Mouse (Mus musculus) forebrain, embryonic 14.5 days (tissue): ENCODE measurements at regions not wholly inside any gene's neighbourhood (a gene's known extent, or its start where the extent isn't known, plus 50 kb on each side); places are given as distances from the start of the nearest gene placed in this dataset.

Experiments used
- ATAC-seq: fragments of 200-750 bp; cut with Nextera tagmentation; 2 replicates; pipeline ENCODE4 v1.8.0; 2017; ENCODE audit warnings: mild to moderate bottlenecking, moderate library complexity
- DNase-seq: peaks from one replicate; pipeline ENCODE4 v3.0.0-alpha.2; 2015; ENCODE audit warnings: low spot score
- H3K27ac ChIP-seq: fragments of 300-500 bp; sonication (generic); 2 replicates; pipeline ENCODE4 v1.5.1; 2014; ENCODE audit warnings: low read depth, mild to moderate bottlenecking, control low read depth, low read length, moderate library complexity
- H3K27me3 ChIP-seq: fragments of 300-500 bp; sonication (generic); replicated peaks from 2 replicates; pipeline ENCODE4 v1.6.1; 2014; ENCODE audit warnings: low read length, control low read depth, mixed read lengths; ENCODE audit not compliant: control insufficient read depth, insufficient read depth
- H3K36me3 ChIP-seq: fragments of 300-500 bp; sonication (generic); 2 replicates; pipeline ENCODE4 v1.6.1; 2014; ENCODE audit warnings: low read length, control low read depth; ENCODE audit not compliant: control insufficient read depth, insufficient read depth
- H3K4me1 ChIP-seq: fragments of 300-500 bp; sonication (generic); 2 replicates; pipeline ENCODE4 v1.6.1; 2014; ENCODE audit warnings: antibody characterized with exemption, low read length, control low read depth; ENCODE audit not compliant: control insufficient read depth, insufficient read depth
- H3K4me2 ChIP-seq: fragments of 300-500 bp; sonication (generic); 2 replicates; pipeline ENCODE4 v1.6.1; 2014; ENCODE audit warnings: mild to moderate bottlenecking, control low read depth, low read length
- H3K4me3 ChIP-seq: fragments of 300-500 bp; sonication (generic); 2 replicates; pipeline ENCODE4 v1.5.1; 2014; ENCODE audit warnings: low read depth, low read length, control low read depth
- H3K9ac ChIP-seq: fragments of 300-500 bp; sonication (generic); 2 replicates; pipeline ENCODE4 v1.6.1; 2014; ENCODE audit warnings: mild to moderate bottlenecking, low read length, control low read depth, moderate library complexity
- H3K9me3 ChIP-seq: fragments of 300-500 bp; sonication (generic); replicated peaks from 2 replicates; pipeline ENCODE4 v1.6.1; 2016; ENCODE audit warnings: low read length, control low read depth, mixed read lengths; ENCODE audit not compliant: control insufficient read depth
- WGBS: fragments of 180-500 bp; shearing (Covaris S2); extraction: QIAGEN DNeasy Blood & Tissue Kit; methylation state at CpG from one replicate; pipeline ENCODE4 v1.1.7; 2014; 5-methylcytosine and 5-hydroxymethylcytosine counted together

DNA sequence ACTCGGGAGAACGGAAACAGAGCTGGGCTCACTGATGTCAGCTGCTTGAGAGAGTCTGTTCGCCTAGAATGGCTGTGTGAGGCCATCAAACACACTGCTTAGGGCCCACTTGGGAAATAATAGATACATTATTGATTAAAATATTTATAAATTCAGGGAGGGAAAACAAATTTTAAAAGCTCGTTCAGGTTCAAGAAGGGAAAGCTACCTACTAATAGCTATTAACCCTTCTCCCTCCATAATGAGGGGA is 393.0 kb upstream of the Tenm3 start:
- H3K9me3 ChIP-seq: no peaks in the 10 kb centered on the region
- H3K4me1 ChIP-seq: no peaks in the 10 kb centered on the region
- ATAC-seq (no peak), DNase-seq (no peak)
- no peaks in the 10 kb centered on the region for H3K36me3 ChIP-seq
- no peaks in the 10 kb centered on the region for H3K27me3 ChIP-seq
- no peak overlapping the region for H3K27ac ChIP-seq
- H3K4me3 ChIP-seq: no peak overlapping the region
- WGBS: 29% methylated on average over 4 of the region's 4 CpGs
- no peak overlapping the region for H3K4me2 ChIP-seq
- H3K9ac ChIP-seq: no peak overlapping the region

DNA sequence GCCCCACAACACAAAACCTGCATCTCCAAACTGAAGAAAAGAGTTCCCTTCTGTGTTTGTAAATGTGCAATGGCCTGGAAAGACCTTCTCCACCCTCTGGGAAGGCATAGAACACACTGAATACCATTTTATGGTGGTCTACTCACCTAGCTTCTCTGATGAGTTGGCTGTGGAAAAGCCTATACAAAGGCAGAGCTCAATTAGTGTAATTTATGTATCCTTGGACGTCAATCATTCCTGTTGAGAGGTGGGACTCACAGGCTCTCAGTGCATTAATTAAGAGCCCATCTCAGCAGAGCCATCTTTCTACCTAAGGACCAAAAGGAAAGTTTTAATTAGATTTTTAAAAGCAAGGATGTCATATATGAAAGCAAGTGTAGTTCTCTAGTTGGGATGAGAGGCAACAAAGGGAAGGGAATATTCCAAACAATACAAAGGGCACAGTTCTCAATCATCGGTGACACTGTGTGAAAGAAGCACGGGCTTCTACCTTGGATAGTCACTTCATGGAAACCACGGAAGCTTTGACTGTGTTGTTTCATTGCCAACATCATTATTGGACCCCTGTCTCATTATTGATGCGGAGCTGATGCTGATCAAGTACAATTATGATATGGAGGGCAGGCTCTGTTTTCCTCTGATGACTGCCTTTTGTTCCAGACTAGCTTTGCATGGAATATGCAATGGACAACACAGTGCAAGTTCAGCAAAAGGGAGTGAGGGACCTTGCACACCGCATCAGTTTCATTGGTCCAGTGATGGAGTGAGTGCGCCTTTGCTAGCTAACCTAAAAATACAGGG is 392.5 kb upstream of the Tenm3 start:
- H3K9ac ChIP-seq: no peak overlapping the region
- no peaks in the 10 kb centered on the region for H3K36me3 ChIP-seq
- H3K4me1 ChIP-seq: no peaks in the 10 kb centered on the region
- H3K9me3 ChIP-seq: no peaks in the 10 kb centered on the region
- WGBS: 30% methylated on average over 7 of the region's 7 CpGs
- ATAC-seq (peak; percentile 74; the same call in 1 of the 2 replicates), DNase-seq (peak; percentile 60)
- no peak overlapping the region for H3K4me3 ChIP-seq
- H3K27ac ChIP-seq: no peak overlapping the region
- no peaks in the 10 kb centered on the region for H3K27me3 ChIP-seq
- H3K4me2 ChIP-seq: no peak overlapping the region

DNA sequence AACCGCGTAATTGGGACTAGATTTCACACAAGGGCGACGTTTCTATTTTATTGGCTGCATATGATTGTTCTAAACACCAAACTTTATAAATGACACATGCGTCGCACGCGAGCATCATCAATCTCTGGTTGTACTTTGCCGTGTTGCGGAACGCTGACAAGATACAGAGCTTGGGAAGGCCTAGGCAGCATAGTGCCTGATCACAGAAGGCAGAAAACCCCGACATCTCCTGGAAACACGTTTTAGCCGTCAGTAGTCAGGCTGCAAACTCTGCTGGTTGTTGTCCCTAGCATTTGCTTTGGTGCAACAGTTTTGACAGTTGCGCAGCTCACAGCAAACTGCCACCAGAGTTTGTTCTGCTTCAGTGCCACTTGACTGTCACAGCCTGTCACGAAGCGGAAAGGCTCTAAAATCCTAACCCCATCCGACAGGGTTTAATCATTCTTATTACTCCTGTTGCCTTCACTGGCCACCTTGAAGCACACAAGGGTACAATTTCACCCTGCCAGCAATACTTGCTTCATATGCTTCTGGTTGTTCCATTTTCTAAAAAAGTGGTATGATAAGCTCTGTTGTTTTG is 380.2 kb upstream of the Tenm3 start:
- Histone ChIP-seq H3K36me3 (no peaks in the 10 kb centered on the region), H3K4me2 (no peak overlapping the region), H3K4me1 (no peaks in the 10 kb centered on the region), H3K27ac (no peak overlapping the region), H3K4me3 (no peak overlapping the region), H3K9me3 (no peaks in the 10 kb centered on the region), H3K27me3 (no peaks in the 10 kb centered on the region), H3K9ac (no peak overlapping the region)
- peak; percentile 16 for DNase-seq
- WGBS: 84% methylated on average over 18 of the region's 18 CpGs
- no peak for ATAC-seq

DNA sequence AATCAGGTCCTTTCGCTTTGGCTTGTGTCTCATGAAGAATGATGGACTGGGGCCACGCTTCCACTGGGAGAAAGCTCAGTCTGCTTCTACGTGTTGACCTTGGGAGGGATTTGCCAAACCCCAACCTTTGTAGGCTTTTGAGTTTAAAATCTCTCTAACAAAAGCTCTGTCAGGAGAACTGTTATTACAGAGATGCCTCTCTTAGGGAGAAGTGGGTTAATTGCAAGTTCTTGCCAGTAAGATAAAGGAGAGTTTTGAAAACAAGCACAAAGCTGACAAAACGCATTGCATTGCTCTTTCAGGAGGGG is 351.5 kb upstream of the Tenm3 start:
- Histone ChIP-seq H3K4me1 (peaks cover 10% of the 10 kb centered on the region; the same call in 1 of the 2 replicates), H3K36me3 (no peaks in the 10 kb centered on the region), H3K4me2 (no peak overlapping the region), H3K9me3 (no peaks in the 10 kb centered on the region), H3K9ac (no peak overlapping the region), H3K4me3 (no peak overlapping the region), H3K27ac (no peak overlapping the region), H3K27me3 (no peaks in the 10 kb centered on the region)
- DNase-seq (peak; percentile 53), ATAC-seq (peak; percentile 52; the same call in 1 of the 2 replicates)
- 26% methylated on average over 4 of the region's 4 CpGs for WGBS

DNA sequence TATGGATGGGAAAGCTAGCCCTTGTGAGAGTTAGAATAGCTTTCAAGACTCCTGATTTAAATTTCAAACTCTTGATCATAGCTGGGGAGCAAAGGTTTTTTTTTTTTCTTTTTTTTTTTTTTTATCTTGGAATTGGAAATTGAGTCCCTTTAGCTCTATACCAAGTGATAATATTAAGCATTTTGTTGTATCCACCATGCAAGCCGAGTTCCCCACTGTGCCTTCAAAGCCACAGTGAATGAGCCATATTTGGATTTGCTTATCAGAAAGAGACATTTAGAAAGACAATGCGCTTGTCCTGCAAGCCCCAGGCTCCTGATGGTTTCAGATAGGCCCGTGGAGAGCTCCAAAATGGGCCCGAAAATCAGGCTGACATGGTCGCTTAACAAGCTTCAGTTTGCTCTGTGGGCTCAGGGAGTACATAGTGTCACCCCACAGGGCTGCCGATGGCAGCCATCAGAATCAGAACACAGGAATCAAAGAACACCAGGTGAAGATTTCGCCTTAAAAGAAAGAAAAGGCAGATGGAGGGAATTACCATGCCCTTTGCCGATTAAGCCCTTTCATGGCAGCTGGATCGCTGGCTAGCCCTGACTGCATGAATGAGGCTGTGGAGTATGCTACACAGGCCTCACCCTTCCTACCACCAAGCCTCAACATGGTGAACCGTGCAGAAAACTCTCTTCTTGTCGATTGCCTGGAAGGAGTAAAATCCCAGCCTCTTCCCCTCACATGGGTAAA is 351.0 kb upstream of the Tenm3 start:
- no peak overlapping the region for H3K27ac ChIP-seq
- peak; percentile 40; the same call in 1 of the 2 replicates for ATAC-seq

DNA sequence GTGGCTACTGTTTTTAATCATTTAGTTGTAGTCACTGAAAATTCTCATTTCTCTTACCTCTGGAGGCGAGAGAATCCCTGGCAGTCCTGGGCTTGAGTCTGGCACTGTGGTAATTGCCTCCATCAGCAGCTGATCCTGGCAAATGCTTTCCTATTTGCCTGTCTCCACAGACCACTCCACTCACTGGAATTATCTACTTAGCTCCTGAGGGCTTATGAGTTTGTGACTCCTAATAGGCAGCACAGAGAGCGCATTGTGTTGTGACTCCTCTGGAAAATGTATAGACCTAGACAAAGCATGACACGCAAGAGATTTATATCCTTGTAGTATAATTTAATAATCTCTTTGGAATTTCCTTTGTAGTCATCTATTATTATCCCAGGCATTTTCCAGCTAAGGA is 343.1 kb upstream of the Tenm3 start:
- 74% methylated on average over 3 of the region's 3 CpGs for WGBS
- H3K27ac ChIP-seq: no peak overlapping the region
- no peak overlapping the region for H3K4me2 ChIP-seq
- no peak overlapping the region for H3K9ac ChIP-seq
- no peaks in the 10 kb centered on the region for H3K4me1 ChIP-seq
- no peaks in the 10 kb centered on the region for H3K9me3 ChIP-seq
- ATAC-seq: no peak
- H3K27me3 ChIP-seq: no peaks in the 10 kb centered on the region
- peak; percentile 23 for DNase-seq
- no peak overlapping the region for H3K4me3 ChIP-seq
- H3K36me3 ChIP-seq: no peaks in the 10 kb centered on the region

More for the DNA sequence above, 351.0 kb upstream of the Tenm3 start:
- 52% methylated on average over 11 of the region's 11 CpGs for WGBS
- no peaks in the 10 kb centered on the region for H3K9me3 ChIP-seq
- no peak overlapping the region for H3K4me2 ChIP-seq
- H3K4me1 ChIP-seq: peaks cover 10% of the 10 kb centered on the region; the same call in 1 of the 2 replicates
- H3K4me3 ChIP-seq: no peak overlapping the region
- no peaks in the 10 kb centered on the region for H3K36me3 ChIP-seq
- H3K27me3 ChIP-seq: no peaks in the 10 kb centered on the region
- peak; percentile 17 for DNase-seq
- no peak overlapping the region for H3K9ac ChIP-seq

DNA sequence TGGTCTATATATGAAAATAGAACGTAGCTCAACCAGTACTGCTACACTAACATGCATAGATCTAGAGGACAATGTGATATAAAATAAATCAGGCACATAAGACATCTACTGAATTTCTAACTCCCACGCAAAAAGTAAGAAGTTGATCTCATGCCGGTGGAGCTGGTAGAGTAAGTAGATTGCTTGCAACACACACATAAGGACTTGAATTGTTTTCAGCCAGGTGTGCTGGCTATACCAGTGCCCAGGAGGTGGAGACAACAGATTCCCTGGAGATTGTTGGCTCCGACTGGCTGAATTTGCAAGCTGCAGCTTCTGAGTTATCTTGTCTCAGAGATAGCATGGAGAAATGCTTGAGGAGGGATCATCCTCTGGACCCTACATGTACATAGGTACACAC is 331.6 kb upstream of the Tenm3 start:
- DNase-seq: no peak

DNA sequence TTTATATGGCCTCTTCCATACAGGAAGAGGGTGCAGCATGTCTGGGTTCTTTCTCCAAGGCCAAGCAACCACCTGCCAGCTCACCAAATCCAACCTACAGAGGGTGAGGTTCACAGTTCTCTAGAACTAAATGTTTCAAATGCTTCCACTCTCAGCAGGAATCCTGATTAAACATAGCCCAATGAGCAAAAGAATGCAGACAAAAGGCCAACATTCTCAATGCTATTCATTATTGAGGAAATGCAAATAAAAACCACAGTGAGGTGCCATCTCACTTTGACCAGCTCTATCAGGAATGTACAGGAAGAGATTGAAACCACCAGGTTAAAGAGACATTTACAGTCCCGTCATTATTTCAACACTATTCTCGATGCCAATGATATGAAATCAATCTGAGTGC is 331.2 kb upstream of the Tenm3 start:
- H3K36me3 ChIP-seq: no peaks in the 10 kb centered on the region
- H3K4me3 ChIP-seq: no peak overlapping the region
- no peak overlapping the region for H3K4me2 ChIP-seq
- no peak overlapping the region for H3K27ac ChIP-seq
- no peak overlapping the region for H3K9ac ChIP-seq
- H3K4me1 ChIP-seq: no peaks in the 10 kb centered on the region
- no peaks in the 10 kb centered on the region for H3K27me3 ChIP-seq
- ATAC-seq (no peak), DNase-seq (no peak)
- no peaks in the 10 kb centered on the region for H3K9me3 ChIP-seq
- 83% methylated on average over 2 of the region's 2 CpGs for WGBS

More for the DNA sequence above, 331.6 kb upstream of the Tenm3 start:
- Histone ChIP-seq H3K4me1 (no peaks in the 10 kb centered on the region), H3K4me3 (no peak overlapping the region), H3K36me3 (no peaks in the 10 kb centered on the region), H3K9ac (no peak overlapping the region), H3K4me2 (no peak overlapping the region), H3K27me3 (no peaks in the 10 kb centered on the region), H3K27ac (no peak overlapping the region), H3K9me3 (no peaks in the 10 kb centered on the region)
- 86% methylated on average over 4 of the region's 4 CpGs for whole genome bisulfite sequencing
- ATAC-seq: no peak

DNA sequence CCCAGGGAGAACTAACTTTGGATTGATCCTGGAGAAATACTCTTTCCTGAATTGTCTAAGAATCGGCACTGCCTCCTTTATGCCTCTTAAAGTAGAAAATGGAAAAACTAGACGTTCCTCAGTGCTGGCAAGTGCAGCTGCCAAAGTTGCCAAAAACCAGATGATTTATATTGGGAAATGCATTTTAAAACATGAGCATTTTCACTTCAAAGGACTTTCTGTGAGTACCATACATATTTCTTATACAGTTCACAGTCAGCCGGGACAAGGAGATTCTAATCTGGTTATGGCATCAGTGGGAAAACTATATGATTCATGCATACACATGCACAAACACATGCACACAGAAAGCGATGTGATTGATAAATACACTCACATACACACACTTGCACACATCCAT is 315.6 kb upstream of the Tenm3 start:
- Histone ChIP-seq H3K4me1 (no peaks in the 10 kb centered on the region), H3K4me2 (no peak overlapping the region), H3K27ac (no peak overlapping the region), H3K36me3 (no peaks in the 10 kb centered on the region), H3K4me3 (no peak overlapping the region), H3K27me3 (no peaks in the 10 kb centered on the region), H3K9ac (no peak overlapping the region), H3K9me3 (no peaks in the 10 kb centered on the region)
- DNase-seq: no peak
- WGBS: 77% methylated on average over 4 of the region's 4 CpGs
- no peak for ATAC-seq
